Mouse (Mus musculus) adrenal gland, adult (tissue): Measurements from ENCODE around the gene Taf8.

ENCODE experiments used
- DNase-seq, 2 experiments: peaks; one replicate each; pipeline ENCODE4 v3.0.0; 2022 to 2023; ENCODE audit warnings: low spot score in 1 of 2; ENCODE audit not compliant: inconsistent age in 2 of 2

Gene Taf8

DNA sequence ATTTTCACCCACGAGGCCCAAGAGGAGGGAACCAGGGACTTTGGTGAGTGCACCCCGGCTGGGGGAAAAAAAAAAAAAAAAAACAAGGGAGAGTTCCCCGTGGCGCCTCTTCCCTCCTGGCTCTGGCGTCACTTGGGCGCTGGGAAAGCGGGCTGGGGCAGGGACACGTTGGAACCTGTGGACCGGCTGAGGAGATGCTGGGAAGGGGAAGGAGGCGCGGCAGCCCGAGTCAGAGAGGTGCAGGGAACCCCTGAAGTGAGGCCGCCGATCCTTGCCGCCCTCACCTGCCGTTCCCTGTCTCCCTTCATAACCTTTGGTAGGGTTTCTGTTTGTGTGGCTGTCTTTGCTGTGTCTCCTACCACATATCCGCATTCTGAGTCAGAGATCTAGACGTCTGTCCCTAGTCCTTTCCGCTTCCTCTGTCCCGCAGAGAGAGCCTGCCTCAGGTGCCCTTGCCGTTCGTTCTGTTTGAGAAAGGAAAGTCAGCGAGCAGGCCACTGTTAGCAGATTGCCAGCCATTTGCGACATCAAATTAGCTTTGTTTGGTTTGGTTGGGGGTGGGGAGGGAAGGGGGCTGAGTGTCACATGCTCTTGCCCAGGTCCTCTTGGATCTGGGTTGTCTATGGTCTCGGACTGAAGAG lies 65.1 kb downstream of the Taf8 start, which contains the start of gene 1700001C19Rik:
Gene 1700001C19Rik (minus strand): TSS at position 470 of the 641 bp plus-strand sequence.
- peak in 1 of 2 experiments; percentile 42 for DNase-seq

GRCm38 (mm10) chr17:47436156-47436906 lies 65.8 kb downstream of the Taf8 start, which contains the start of gene AI661453:
Gene AI661453, plus strand, starts transcription at chr17:47436615.
- DNase-seq: peak in 1 of 2 experiments; percentile 45
